Mouse (Mus musculus) G1E (cell line): ENCODE measurements around the gene Enho. TPM values are rescaled to one million over a fixed set of nuclear protein-coding genes. Genes with fewer than 3 reads are reported as not detected.

Source experiments
- ATAC-seq: 2 replicates; pipeline ENCODE4 v1.8.0; 2016; ENCODE audit warnings: mild to moderate bottlenecking; ENCODE audit not compliant: insufficient number of reproducible peaks, poor library complexity, low FRiP score, severe bottlenecking; ENCODE audit errors: extremely low read depth
- DNase-seq: peaks from one replicate; pipeline ENCODE4 v3.0.0; 2012; ENCODE audit warnings: low spot score
- H3K27me3 ChIP-seq: 2 replicates; pipeline ENCODE4 v1.6.1; 2012; ENCODE audit warnings: mild to moderate bottlenecking, low read length, inconsistent platforms; ENCODE audit not compliant: insufficient read depth
- H3K36me3 ChIP-seq: replicated peaks from 2 replicates; pipeline ENCODE3; 2012; ENCODE audit warnings: mild to moderate bottlenecking, inconsistent platforms
- H3K4me1 ChIP-seq: 2 replicates; pipeline ENCODE4 v1.6.1; 2012; ENCODE audit warnings: low read depth, low read length, inconsistent platforms, mixed read lengths; ENCODE audit not compliant: insufficient read depth
- H3K4me3 ChIP-seq: 2 replicates; pipeline ENCODE4 v1.5.1; 2012; ENCODE audit warnings: low read depth, mild to moderate bottlenecking, inconsistent platforms, low read length, moderate library complexity, mixed read lengths
- H3K9me3 ChIP-seq: replicated peaks from 2 replicates; pipeline ENCODE4 v1.6.1; 2012; ENCODE audit warnings: inconsistent platforms
- CTCF ChIP-seq: IDR thresholded peaks from 2 replicates; pipeline ENCODE4 v1.5.1; 2012; ENCODE audit warnings: low read depth, low read length, inconsistent platforms, mixed read lengths
- GATA1 ChIP-seq: IDR thresholded peaks from 2 replicates; pipeline ENCODE4 v1.6.1; 2012; ENCODE audit warnings: borderline replicate concordance, low read length, inconsistent platforms, mixed read lengths
- GATA2 ChIP-seq: IDR thresholded peaks from 2 replicates; pipeline ENCODE4 v1.6.1; 2012; ENCODE audit warnings: low read depth, low read length, inconsistent platforms, borderline replicate concordance
- POLR2AphosphoS5 ChIP-seq: IDR thresholded peaks from 2 replicates; pipeline ENCODE4 v1.6.1; 2012; ENCODE audit warnings: low read depth, low read length, inconsistent platforms; ENCODE audit not compliant: insufficient replicate concordance
- TAL1 ChIP-seq: conservative IDR thresholded peaks from 2 replicates; pipeline ENCODE4 v1.6.1; 2012; ENCODE audit warnings: low read depth, low read length, inconsistent platforms, mixed read lengths
- polyA plus RNA-seq: library from polyadenylated mRNA; stranded (reverse); fragments of >175 nt; gene quantifications from 2 replicates; pipeline ENCODE4 v1.2.3, GENCODE M21; 2012
- total RNA-seq, 2 experiments: library from RNA; stranded (forward) in 1 of 2; stranded (reverse) in 1 of 2; fragments of 200-1000 nt in 1 of 2; fragments of >200 nt in 1 of 2; fragmentation: Nextera tagmentation in 1 of 2; gene quantifications; 2 replicates each; pipeline ENCODE4 v1.2.3; 2014 to 2017

Enho gene
- total and polyA plus RNA-seq, 3 experiments, result 0.22 TPM; not detected in 2

GRCm38 (mm10) chr4:41681947-41682346 is 41.8 kb upstream of the Enho start:
- Histone ChIP-seq H3K4me1 (no peaks in the 10 kb centered on the region), H3K4me3 (no peak overlapping the region), H3K9me3 (no peaks in the 10 kb centered on the region), H3K27me3 (peaks cover 14% of the 10 kb centered on the region), H3K36me3 (no peaks in the 10 kb centered on the region)
- no peak for ATAC-seq
- DNase-seq, result no peak
- TF ChIP-seq CTCF, result no peak
- TF ChIP-seq TAL1, result no peak
- TF ChIP-seq GATA2, result no peak
- no peak for TF ChIP-seq POLR2AphosphoS5
- no peak for TF ChIP-seq GATA1

GRCm38 (mm10) chr4:41681176-41681575 is 41.1 kb upstream of the Enho start:
- TF ChIP-seq TAL1 (no peak), GATA1 (no peak), CTCF (no peak), POLR2AphosphoS5 (no peak), GATA2 (no peak)
- H3K4me1 ChIP-seq, result no peaks in the 10 kb centered on the region
- DNase-seq (no peak), ATAC-seq (no peak)
- no peaks in the 10 kb centered on the region for H3K9me3 ChIP-seq
- no peaks in the 10 kb centered on the region for H3K36me3 ChIP-seq
- H3K27me3 ChIP-seq, result peaks cover 17% of the 10 kb centered on the region
- no peak overlapping the region for H3K4me3 ChIP-seq

- TF ChIP-seq GATA1 (no peak), GATA2 (no peak), CTCF (no peak), POLR2AphosphoS5 (no peak), TAL1 (no peak)
- Histone ChIP-seq H3K27me3 (peaks cover 17% of the 10 kb centered on the region), H3K9me3 (no peaks in the 10 kb centered on the region), H3K36me3 (no peaks in the 10 kb centered on the region), H3K4me3 (no peak overlapping the region), H3K4me1 (no peaks in the 10 kb centered on the region)
- DNase-seq, result no peak
- no peak for ATAC-seq
Measured at GRCm38 (mm10) chr4:41679291-41679690, 39.2 kb upstream of the Enho start.

- TF ChIP-seq TAL1 (no peak), CTCF (no peak), GATA2 (no peak), POLR2AphosphoS5 (no peak), GATA1 (no peak)
- DNase-seq, result no peak
- no peaks in the 10 kb centered on the region for H3K4me1 ChIP-seq
- peaks cover 17% of the 10 kb centered on the region for H3K27me3 ChIP-seq
- ATAC-seq, result no peak
- H3K9me3 ChIP-seq, result no peaks in the 10 kb centered on the region
- no peaks in the 10 kb centered on the region for H3K36me3 ChIP-seq
- H3K4me3 ChIP-seq, result no peak overlapping the region
Measured at GRCm38 (mm10) chr4:41678863-41679262, 38.7 kb upstream of the Enho start.

GRCm38 (mm10) chr4:41677006-41677629 is 37.0 kb upstream of the Enho start:
- H3K4me3 ChIP-seq, result no peak overlapping the region
- peaks cover 13% of the 10 kb centered on the region for H3K27me3 ChIP-seq
- no peak for ATAC-seq
- TF ChIP-seq GATA2 (no peak), GATA1 (no peak), CTCF (no peak), TAL1 (no peak), POLR2AphosphoS5 (no peak)
- H3K4me1 ChIP-seq, result no peaks in the 10 kb centered on the region
- no peak for DNase-seq
- no peaks in the 10 kb centered on the region for H3K9me3 ChIP-seq
- no peaks in the 10 kb centered on the region for H3K36me3 ChIP-seq

- peaks cover 13% of the 10 kb centered on the region for H3K27me3 ChIP-seq
Measured at GRCm38 (mm10) chr4:41676248-41677005, 36.3 kb upstream of the Enho start.

More at GRCm38 (mm10) chr4:41676248-41677005, 36.3 kb upstream of the Enho start:
- H3K4me1 ChIP-seq, result no peaks in the 10 kb centered on the region
- ATAC-seq (no peak), DNase-seq (no peak)
- H3K9me3 ChIP-seq, result no peaks in the 10 kb centered on the region
- no peaks in the 10 kb centered on the region for H3K36me3 ChIP-seq
- no peak overlapping the region for H3K4me3 ChIP-seq
- no peak for TF ChIP-seq GATA2
- TF ChIP-seq CTCF, result no peak
- no peak for TF ChIP-seq POLR2AphosphoS5
- no peak for TF ChIP-seq TAL1
